Mouse (Mus musculus): ENCODE measurements around the gene Cdc42ep1. TPM values are rescaled to one million over a fixed set of nuclear protein-coding genes. Genes with fewer than 3 reads are reported as not detected.
"Not testable (repeated sequence)": the region's sequence is repeated elsewhere in the genome, so short reads cannot be mapped to it uniquely, and the experiment has no call there.

Cdc42ep1 gene
- total and polyA plus RNA-seq, 2 experiments from 2014 or later, result 14.9 TPM

- Histone ChIP-seq H3K4me1 (ENCODE audit: insufficient read depth, low read length) (peaks cover 10% of the 10 kb centered on the region; the same call in 1 of the 2 replicates), H3K27ac (ENCODE audit: low read depth, low read length) (no peak overlapping the region), H3K4me2 (ENCODE audit: low read depth, low read length, poor library complexity, severe bottlenecking) (peak overlapping the region; percentile 61), H3K4me3 (ENCODE audit: low read depth, low read length) (peak overlapping the region; percentile 36), H3K9me3 (ENCODE audit: low read length) (no peaks in the 10 kb centered on the region), H3K36me3 (ENCODE audit: insufficient read depth, low read length) (no peaks in the 10 kb centered on the region), H3K9ac (replicated peaks; ENCODE audit: low read length, poor library complexity, severe bottlenecking) (0 out of 2 replicates have a peak overlapping the region, but pooled peaks have one; percentile 4), H3K27me3 (ENCODE audit: insufficient read depth, low read length) (peaks cover 32% of the 10 kb centered on the region)
- DNase-seq (ENCODE audit: low spot score), result no peak
- TF ChIP-seq CTCF (IDR thresholded peaks at IDR 0.05), result peak; percentile 8; the same call in 1 of the 2 replicates
- no peak for ATAC-seq (ENCODE audit: low FRiP score)
- WGBS, result 43% methylated on average over 21 of the region's 21 CpGs
Observed at GRCm38 (mm10) chr15:78843581-78844469, 1.4 kb downstream of the Cdc42ep1 start.

- Histone ChIP-seq H3K36me3 (ENCODE audit: insufficient read depth, low read length) (no peaks in the 10 kb centered on the region), H3K4me2 (ENCODE audit: low read depth, low read length, poor library complexity, severe bottlenecking) (peak overlapping the region; percentile 61; the same call in 1 of the 2 replicates), H3K4me3 (ENCODE audit: low read depth, low read length) (no peak overlapping the region), H3K27me3 (ENCODE audit: insufficient read depth, low read length) (peaks cover 32% of the 10 kb centered on the region), H3K9me3 (ENCODE audit: low read length) (no peaks in the 10 kb centered on the region), H3K4me1 (ENCODE audit: insufficient read depth, low read length) (peaks cover 5% of the 10 kb centered on the region; the same call in 1 of the 2 replicates), H3K27ac (ENCODE audit: low read depth, low read length) (no peak overlapping the region), H3K9ac (replicated peaks; ENCODE audit: low read length, poor library complexity, severe bottlenecking) (no peak overlapping the region)
- 40% methylated on average over 9 of the region's 9 CpGs for WGBS
- DNase-seq (ENCODE audit: low spot score), result peak; percentile 37
- no peak for ATAC-seq (ENCODE audit: low FRiP score)
- TF ChIP-seq CTCF (IDR thresholded peaks at IDR 0.05), result no peak
Observed at GRCm38 (mm10) chr15:78844791-78845190, 2.4 kb downstream of the Cdc42ep1 start.

- Histone ChIP-seq H3K36me3 (ENCODE audit: insufficient read depth, low read length) (no peaks in the 10 kb centered on the region), H3K4me3 (ENCODE audit: low read depth, low read length) (no peak overlapping the region), H3K9me3 (ENCODE audit: low read length) (no peaks in the 10 kb centered on the region), H3K4me2 (ENCODE audit: low read depth, low read length, poor library complexity, severe bottlenecking) (peak overlapping the region; percentile 61; the same call in 1 of the 2 replicates), H3K27ac (ENCODE audit: low read depth, low read length) (no peak overlapping the region), H3K27me3 (ENCODE audit: insufficient read depth, low read length) (peaks cover 32% of the 10 kb centered on the region), H3K9ac (replicated peaks; ENCODE audit: low read length, poor library complexity, severe bottlenecking) (no peak overlapping the region), H3K4me1 (ENCODE audit: insufficient read depth, low read length) (0 out of 2 replicates have a peak, but pooled peaks cover 3% of the 10 kb centered on the region)
- WGBS, result 59% methylated on average over 11 of the region's 11 CpGs
- no peak for TF ChIP-seq CTCF (IDR thresholded peaks at IDR 0.05)
- no peak for ATAC-seq (ENCODE audit: low FRiP score)
- DNase-seq (ENCODE audit: low spot score), result no peak
Observed at GRCm38 (mm10) chr15:78845321-78845720, 2.9 kb downstream of the Cdc42ep1 start.

- no peaks in the 10 kb centered on the region for H3K9me3 ChIP-seq (ENCODE audit: low read length)
- H3K36me3 ChIP-seq (ENCODE audit: insufficient read depth, low read length), result no peaks in the 10 kb centered on the region
- TF ChIP-seq CTCF (IDR thresholded peaks at IDR 0.05), result no peak
- no peak for DNase-seq (ENCODE audit: low spot score)
- no peak for ATAC-seq (ENCODE audit: low FRiP score)
- 0 out of 2 replicates have a peak, but pooled peaks cover 3% of the 10 kb centered on the region for H3K4me1 ChIP-seq (ENCODE audit: insufficient read depth, low read length)
- no peak overlapping the region for H3K27ac ChIP-seq (ENCODE audit: low read depth, low read length)
- H3K9ac ChIP-seq (replicated peaks; ENCODE audit: low read length, poor library complexity, severe bottlenecking), result no peak overlapping the region
- WGBS, result 83% methylated on average over 8 of the region's 8 CpGs
- no peak overlapping the region for H3K4me3 ChIP-seq (ENCODE audit: low read depth, low read length)
- peaks cover 26% of the 10 kb centered on the region for H3K27me3 ChIP-seq (ENCODE audit: insufficient read depth, low read length)
- H3K4me2 ChIP-seq (ENCODE audit: low read depth, low read length, poor library complexity, severe bottlenecking), result 0 out of 2 replicates have a peak overlapping the region, but pooled peaks have one; percentile 61
Observed at GRCm38 (mm10) chr15:78845867-78846266, 3.4 kb downstream of the Cdc42ep1 start.

- Histone ChIP-seq H3K4me1 (ENCODE audit: insufficient read depth, low read length) (0 out of 2 replicates have a peak, but pooled peaks cover 3% of the 10 kb centered on the region), H3K9me3 (ENCODE audit: low read length) (no peaks in the 10 kb centered on the region), H3K9ac (replicated peaks; ENCODE audit: low read length, poor library complexity, severe bottlenecking) (no peak overlapping the region), H3K4me3 (ENCODE audit: low read depth, low read length) (no peak overlapping the region), H3K27me3 (ENCODE audit: insufficient read depth, low read length) (peaks cover 22% of the 10 kb centered on the region), H3K27ac (ENCODE audit: low read depth, low read length) (no peak overlapping the region), H3K36me3 (ENCODE audit: insufficient read depth, low read length) (no peaks in the 10 kb centered on the region), H3K4me2 (ENCODE audit: low read depth, low read length, poor library complexity, severe bottlenecking) (no peak overlapping the region)
- TF ChIP-seq CTCF (IDR thresholded peaks at IDR 0.05), result no peak
- ATAC-seq (ENCODE audit: low FRiP score), result no peak
- no peak for DNase-seq (ENCODE audit: low spot score)
- 72% methylated on average over 8 of the region's 8 CpGs for WGBS
Observed at GRCm38 (mm10) chr15:78846352-78846751, 3.9 kb downstream of the Cdc42ep1 start.

GRCm38 (mm10) chr15:78846805-78847204, 4.4 kb downstream of the Cdc42ep1 start:
- H3K9ac ChIP-seq (replicated peaks; ENCODE audit: low read length, poor library complexity, severe bottlenecking); H3K27ac ChIP-seq (ENCODE audit: low read depth, low read length); H3K4me2 ChIP-seq (ENCODE audit: low read depth, low read length, poor library complexity, severe bottlenecking); H3K9me3 ChIP-seq (ENCODE audit: low read length); H3K4me3 ChIP-seq (ENCODE audit: low read depth, low read length); H3K4me1 ChIP-seq (ENCODE audit: insufficient read depth, low read length); H3K36me3 ChIP-seq (ENCODE audit: insufficient read depth, low read length); ATAC-seq (ENCODE audit: low FRiP score); DNase-seq (ENCODE audit: low spot score): not testable (repeated sequence)
- peaks cover 20% of the 10 kb centered on the region for H3K27me3 ChIP-seq (ENCODE audit: insufficient read depth, low read length)
- 83% methylated on average over 6 of the region's 7 CpGs for WGBS

Data from midbrain, postnatal 0 days (tissue).